In the genomic region with DNA sequence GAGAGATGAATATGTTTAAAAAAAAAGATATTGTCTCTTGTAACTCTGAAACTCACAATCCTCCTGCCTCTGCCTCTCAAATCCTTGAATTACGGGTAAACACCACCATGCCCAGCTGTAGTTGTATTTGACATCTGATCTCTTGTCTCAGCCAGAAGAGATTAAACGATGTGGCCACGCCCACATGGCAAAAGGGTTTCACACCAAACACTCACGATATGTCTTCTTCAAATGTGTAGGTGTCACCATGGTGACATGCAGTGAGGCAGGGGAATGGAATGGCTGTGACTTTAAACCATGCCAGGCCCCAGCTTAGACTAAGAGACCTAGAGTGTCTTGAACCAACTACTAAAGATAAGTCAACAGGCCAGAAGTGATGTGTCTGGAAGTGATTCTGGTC, we compare ENCODE assay signal across 25 mouse cellular contexts. TPM values are rescaled to one million over a fixed set of nuclear protein-coding genes. Genes with fewer than 3 reads are reported as not detected.
DNase-seq lines count a peak whose midpoint lies in the region; ATAC-seq and TF ChIP-seq lines count a peak whose summit lies in the region.
"Had no signal": no experiment of that assay in that cellular context is flagged by ENCODE, and none has a peak within 500 bp of the region (broad histone marks: within the 10 kb centered on the region; RNA-seq: fewer than 3 reads in every experiment).

No protein-coding gene starts in this region.

- H3K9me3 ChIP-seq in hindbrain, postnatal 0 days (ENCODE audit: low read length), result no peaks in the 10 kb centered on the region
- H3K9me3 ChIP-seq: embryonic facial prominence, embryonic 15.5 days; forebrain, embryonic 10.5 days; G1E; heart, embryonic 10.5 days; hindbrain, embryonic 13.5 days had no signal

- no peaks in the 10 kb centered on the region for H3K4me1 ChIP-seq in hindbrain, postnatal 0 days (ENCODE audit: insufficient read depth, low read length)
- H3K4me1 ChIP-seq: embryonic facial prominence, embryonic 15.5 days had no signal

- no peak overlapping the region for H3K4me2 ChIP-seq in hindbrain, postnatal 0 days (ENCODE audit: low read depth, low read length)
- H3K4me2 ChIP-seq: embryonic facial prominence, embryonic 15.5 days; hindbrain, embryonic 13.5 days had no signal

- H3K9ac ChIP-seq in hindbrain, postnatal 0 days (replicated peaks; ENCODE audit: low read length), result no peak overlapping the region
- H3K9ac ChIP-seq: embryonic facial prominence, embryonic 15.5 days; hindbrain, embryonic 13.5 days had no signal

- no peak for TF ChIP-seq CTCF in hindbrain, postnatal 0 days (IDR thresholded peaks at IDR 0.05; ENCODE audit: low read depth)

- WGBS in hindbrain, postnatal 0 days, result 46% methylated on average over 4 of the region's 4 CpGs

- no peaks in the 10 kb centered on the region for H3K27me3 ChIP-seq in hindbrain, postnatal 0 days (ENCODE audit: insufficient read depth, low read length)
- H3K27me3 ChIP-seq: embryonic facial prominence, embryonic 15.5 days; hindbrain, embryonic 13.5 days; Patski had no signal

- H3K36me3 ChIP-seq in hindbrain, postnatal 0 days (ENCODE audit: insufficient read depth, low read length), result no peaks in the 10 kb centered on the region
- H3K36me3 ChIP-seq: embryonic facial prominence, embryonic 15.5 days; forebrain, embryonic 10.5 days; G1E; heart, embryonic 10.5 days; hindbrain, embryonic 13.5 days had no signal

- H3K27ac ChIP-seq in hindbrain, postnatal 0 days, result no peak overlapping the region
- H3K27ac ChIP-seq: embryonic facial prominence, embryonic 15.5 days; forebrain, embryonic 10.5 days; heart, embryonic 10.5 days; hindbrain, embryonic 13.5 days had no signal

- DNase-seq in thymus, postnatal 25 days, result peak; percentile 10
- DNase-seq in thymus, adult 18-20 months, result no peak
- DNase-seq in T-cell, adult 2 months (ENCODE audit: low spot score), result peak; percentile 43
- no peak for DNase-seq in hindbrain, postnatal 0 days (ENCODE audit: low spot score)
- no peak for DNase-seq in frontal cortex, postnatal 10 days (ENCODE audit: low spot score in 2 of 2)
- DNase-seq: adrenal gland, postnatal 10 days; cerebellum, adult 11 months; cerebellum, adult 8-10 months; cerebellum, postnatal 14 days; embryo, embryonic 11 days; gastrocnemius, postnatal 36 days; heart, adult 18-20 months; heart, postnatal 10 days; heart, postnatal 4 days had no signal

- 0 out of 2 replicates have a peak, but pooled peaks have one; percentile 30 for ATAC-seq in megakaryocyte-erythroid progenitor cell, adult 5-6 weeks (replicated peaks; ENCODE audit: low FRiP score, low TSS enrichment, poor library complexity, severe bottlenecking)
- no peak for ATAC-seq in hindbrain, postnatal 0 days
- no peak for ATAC-seq in megakaryocyte progenitor cell, adult 5-6 weeks (replicated peaks; ENCODE audit: poor library complexity)
- ATAC-seq: forebrain, embryonic 14.5 days; intestine, postnatal 0 days; Patski had no signal

- H3K4me3 ChIP-seq in hindbrain, postnatal 0 days (ENCODE audit: low read length), result no peak overlapping the region
- H3K4me3 ChIP-seq: embryonic facial prominence, embryonic 15.5 days; erythroblast, embryonic 14.5 days; forebrain, embryonic 10.5 days; heart, embryonic 10.5 days; hindbrain, embryonic 13.5 days had no signal

RNA-seq across cellular contexts. Expression of a gene that starts 11.0 kb away (rescaled TPM):
- total RNA-seq in megakaryocyte-erythroid progenitor cell, adult 5-6 weeks (2014; fragmentation: Nextera tagmentation), result 4.8 and 8.8 TPM in 2 replicates
- total RNA-seq in megakaryocyte-erythroid progenitor cell, adult 5-6 weeks (2017), result 9.6 and 15.9 TPM in 2 replicates
- total RNA-seq in hindbrain, postnatal 0 days (2014; rRNA removed), result 0.65 TPM in 1 of 2 replicates, not detected in the other
- polyA plus RNA-seq in hindbrain, postnatal 0 days (2015; fragmentation: Nextera tagmentation; extraction: Ambion mirVana), result 0.56 and 0.78 TPM in 2 replicates
- 23.4 and 27.3 TPM in 2 replicates for total RNA-seq in megakaryocyte progenitor cell, adult 5-6 weeks (2015)
- total RNA-seq in megakaryocyte progenitor cell, adult 5-6 weeks (2017), result 19.2 and 22.9 TPM in 2 replicates
- total RNA-seq: G1E had no signal
- polyA plus RNA-seq: erythroblast, embryonic 14.5 days; G1E; Patski had no signal

RNA-seq across cellular contexts. Expression of a gene that starts 31.0 kb away (rescaled TPM):
- 6.2 and 8.6 TPM in 2 replicates for total RNA-seq in megakaryocyte-erythroid progenitor cell, adult 5-6 weeks (2014; fragmentation: Nextera tagmentation)
- 9.0 and 16.7 TPM in 2 replicates for total RNA-seq in megakaryocyte-erythroid progenitor cell, adult 5-6 weeks (2017)
- 45.2 and 48.9 TPM in 2 replicates for total RNA-seq in hindbrain, postnatal 0 days (2014; rRNA removed)
- polyA plus RNA-seq in hindbrain, postnatal 0 days (2015; fragmentation: Nextera tagmentation; extraction: Ambion mirVana), result 67.8 and 72.1 TPM in 2 replicates
- 89.0 and 92.0 TPM in 2 replicates for total RNA-seq in megakaryocyte progenitor cell, adult 5-6 weeks (2015)
- total RNA-seq in megakaryocyte progenitor cell, adult 5-6 weeks (2017), result 53.6 and 54.6 TPM in 2 replicates
- polyA plus RNA-seq: G1E had no signal

RNA-seq across cellular contexts. Expression of a gene that starts 33.7 kb away (rescaled TPM):
- 18.3 and 28.5 TPM in 2 replicates for total RNA-seq in megakaryocyte-erythroid progenitor cell, adult 5-6 weeks (2014; fragmentation: Nextera tagmentation)
- total RNA-seq in megakaryocyte-erythroid progenitor cell, adult 5-6 weeks (2017), result 25.3 and 26.7 TPM in 2 replicates
- 83.2 and 86.0 TPM in 2 replicates for total RNA-seq in hindbrain, postnatal 0 days (2014; rRNA removed)
- polyA plus RNA-seq in hindbrain, postnatal 0 days (2015; fragmentation: Nextera tagmentation; extraction: Ambion mirVana), result 71.3 and 74.8 TPM in 2 replicates
- 35.7 and 37.4 TPM in 2 replicates for total RNA-seq in megakaryocyte progenitor cell, adult 5-6 weeks (2015)
- 63.2 and 82.4 TPM in 2 replicates for total RNA-seq in megakaryocyte progenitor cell, adult 5-6 weeks (2017)

Comparison
In these comparisons a context has a peak if more than half of its experiments do, and no peak if none do; other contexts are left out.
1. DNase-seq: peak in thymus, postnatal 25 days (single experiment) and T-cell, adult 2 months (single experiment); none in thymus, adult 18-20 months (0 of 2), hindbrain, postnatal 0 days (single experiment) and frontal cortex, postnatal 10 days (0 of 2).